Mouse (Mus musculus) heart, adult 9 months (tissue): ENCODE data around the gene Cdkl5.

Experiments
- DNase-seq, 2 experiments: peaks; one replicate each; pipeline ENCODE4 v3.0.0; 2022; ENCODE audit warnings: low spot score in 2 of 2

Gene Cdkl5

DNA sequence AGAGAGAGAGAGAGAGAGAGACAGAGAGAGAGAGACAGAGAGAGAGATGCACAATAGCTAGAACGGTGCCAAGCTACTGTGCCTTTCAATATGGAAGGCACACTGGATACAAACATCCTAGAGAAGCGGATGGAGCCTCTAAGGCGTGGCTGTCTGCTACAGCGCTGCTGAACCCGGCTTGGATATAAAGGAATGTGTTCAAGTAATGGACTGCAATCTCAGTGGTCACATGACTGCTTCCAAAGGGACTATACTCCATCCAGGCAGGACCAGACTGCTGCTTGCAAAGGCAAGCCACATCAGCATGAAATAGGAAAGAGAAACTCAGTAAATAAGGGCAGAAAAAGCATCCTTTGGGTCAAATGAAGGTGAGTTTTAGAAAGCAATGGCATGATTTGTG, 258.9 kb downstream of the Cdkl5 start, which contains the start of gene Ppef1:
Gene Ppef1 (minus strand): TSS at position 116 of the 400 bp plus-strand sequence.
- DNase-seq = no peak
